Mouse (Mus musculus) cerebral cortex, adult 2 months (tissue): ENCODE results near the gene Flot2.

Source experiments
- WGBS: fragments of 180-500 bp; shearing (Covaris S2); methylation state at CpG from one replicate; pipeline ENCODE4 v1.1.7; 2018; 5-methylcytosine and 5-hydroxymethylcytosine counted together

The Flot2 gene

GRCm38 (mm10) chr11:78062563-78062962 is 24.8 kb downstream of the Flot2 start:
- 76% methylated on average over 1 of the region's 1 CpGs for WGBS

GRCm38 (mm10) chr11:78065906-78066305 is 28.2 kb downstream of the Flot2 start:
- 68% methylated on average over 2 of the region's 2 CpGs for WGBS

- 77% methylated on average over 2 of the region's 2 CpGs for WGBS
Observed at GRCm38 (mm10) chr11:78066641-78067040, 28.9 kb downstream of the Flot2 start.

GRCm38 (mm10) chr11:78067566-78067965 is 29.8 kb downstream of the Flot2 start:
- WGBS: 70% methylated on average over 5 of the region's 5 CpGs

GRCm38 (mm10) chr11:78069130-78069529 is 31.4 kb downstream of the Flot2 start:
- 88% methylated on average over 5 of the region's 5 CpGs for WGBS

GRCm38 (mm10) chr11:78069646-78070045 is 31.9 kb downstream of the Flot2 start:
- WGBS: 94% methylated on average over 6 of the region's 6 CpGs

- 87% methylated on average over 5 of the region's 5 CpGs for WGBS
Observed at GRCm38 (mm10) chr11:78071938-78072337, 34.2 kb downstream of the Flot2 start.

GRCm38 (mm10) chr11:78072425-78073130 is 34.8 kb downstream of the Flot2 start:
- WGBS: 38% methylated on average over 6 of the region's 6 CpGs

GRCm38 (mm10) chr11:78073577-78074276 is 36.0 kb downstream of the Flot2 start:
- WGBS: 94% methylated on average over 9 of the region's 9 CpGs

GRCm38 (mm10) chr11:78074277-78074652 is 36.5 kb downstream of the Flot2 start:
- 90% methylated on average over 2 of the region's 2 CpGs for WGBS

- WGBS: 90% methylated on average over 4 of the region's 4 CpGs
Observed at GRCm38 (mm10) chr11:78074666-78075065, 36.9 kb downstream of the Flot2 start.

- WGBS: 1% methylated on average over 42 of the region's 42 CpGs
Observed at GRCm38 (mm10) chr11:78079961-78080921, 42.5 kb downstream of the Flot2 start, which contains the start of gene Eral1. TSS of gene Eral1 (minus strand) at chr11:78080383.

GRCm38 (mm10) chr11:78083595-78083994 is 45.9 kb downstream of the Flot2 start:
- WGBS: 39% methylated on average over 1 of the region's 1 CpGs

- WGBS: 90% methylated on average over 4 of the region's 4 CpGs
Observed at GRCm38 (mm10) chr11:78086925-78087479, 49.3 kb downstream of the Flot2 start.

GRCm38 (mm10) chr11:78087756-78088281 is 50.1 kb downstream of the Flot2 start:
- 80% methylated on average over 5 of the region's 5 CpGs for WGBS

GRCm38 (mm10) chr11:78094137-78094503 is 56.4 kb downstream of the Flot2 start:
- WGBS: 50% methylated on average over 11 of the region's 11 CpGs

GRCm38 (mm10) chr11:78094504-78095143 is 56.9 kb downstream of the Flot2 start, which contains the start of gene Fam222b:
TSS of gene Fam222b (plus strand) at chr11:78094660.
- WGBS: under 1% methylated on average over 38 of the region's 38 CpGs

GRCm38 (mm10) chr11:78095144-78095516 is 57.4 kb downstream of the Flot2 start:
- WGBS: 7% methylated on average over 5 of the region's 5 CpGs

- WGBS: 18% methylated on average over 3 of the region's 3 CpGs
Observed at GRCm38 (mm10) chr11:78097077-78097476, 59.3 kb downstream of the Flot2 start.

- 70% methylated on average over 11 of the region's 11 CpGs for WGBS
Observed at GRCm38 (mm10) chr11:78100746-78101145, 63.0 kb downstream of the Flot2 start.

GRCm38 (mm10) chr11:78102142-78102541 is 64.4 kb downstream of the Flot2 start:
- 79% methylated on average over 5 of the region's 5 CpGs for WGBS
